Mouse (Mus musculus): Measurements from ENCODE around the gene Snrpd2.

DNA sequence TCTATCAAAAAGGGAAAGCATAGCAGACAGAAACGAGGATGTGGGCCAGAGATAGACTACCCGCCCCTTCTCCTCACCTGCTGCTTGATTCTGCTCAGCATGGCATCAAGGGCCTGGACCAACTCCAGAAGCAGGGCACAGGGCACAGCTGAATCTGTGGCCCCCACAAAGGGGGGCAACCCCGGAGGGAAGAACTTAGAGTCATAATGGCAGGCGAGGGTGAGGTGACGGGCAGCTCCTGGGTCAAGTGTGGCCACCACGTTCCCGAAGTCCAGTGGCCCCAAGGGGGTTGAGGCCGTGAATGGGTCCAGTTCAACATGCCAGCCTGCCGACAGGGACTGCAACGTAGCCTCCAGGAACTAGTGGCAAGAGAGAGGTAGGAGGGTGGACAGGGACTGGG lies 2.7 kb upstream of the Snrpd2 start:
- TF ChIP-seq CTCF (IDR thresholded peaks at IDR 0.05; ENCODE audit: insufficient read depth, low read length) (no peak), POLR2A (IDR thresholded peaks at IDR 0.05; ENCODE audit: borderline replicate concordance, extremely low read depth, low read depth, low read length) (no peak)

Measured in lung, adult 2 months (tissue).